In genomic region chr6:145249291-145250184, GRCm38 (mm10) we compare ENCODE assay signal across 8 mouse cellular contexts. TPM values are rescaled to one million over a fixed set of nuclear protein-coding genes. Genes with fewer than 3 reads are reported as not detected.
DNase-seq lines count a peak whose midpoint lies in the region; ATAC-seq and TF ChIP-seq lines count a peak whose summit lies in the region.

No protein-coding gene starts in this region.

- H3K4me3 ChIP-seq in E14TG2a.4 (replicated peaks; ENCODE audit: low read length), result peak overlapping the region; percentile 93
- peak overlapping the region; percentile 99 for H3K4me3 ChIP-seq in brown adipose tissue, adult 24 weeks (ENCODE audit: insufficient read depth, low read depth, low read length)
- peak overlapping the region; percentile 93 for H3K4me3 ChIP-seq in heart, embryonic 15.5 days
- H3K4me3 ChIP-seq in liver, embryonic 16.5 days (ENCODE audit: low read depth, low read length), result peak overlapping the region; percentile 93
- peak overlapping the region; percentile 90 for H3K4me3 ChIP-seq in neural tube, embryonic 11.5 days (ENCODE audit: low read depth, low read length)
- peak overlapping the region; percentile 89 for H3K4me3 ChIP-seq in stomach, postnatal 0 days (ENCODE audit: low read depth, low read length)

- peak; percentile 74 for DNase-seq in kidney, postnatal 10 days
- peak; percentile 60 for DNase-seq in neural tube, embryonic 11.5 days (ENCODE audit: low spot score)
- DNase-seq in stomach, postnatal 0 days (ENCODE audit: low spot score), result peak; percentile 75

- WGBS in heart, embryonic 15.5 days, result under 1% methylated on average over 88 of the region's 124 CpGs
- WGBS in liver, embryonic 16.5 days (ENCODE audit: insufficient replicate concordance), result under 1% methylated on average over 93 of the region's 124 CpGs
- under 1% methylated on average over 70 of the region's 124 CpGs for WGBS in neural tube, embryonic 11.5 days
- WGBS in stomach, postnatal 0 days, result under 1% methylated on average over 47 of the region's 124 CpGs

- no peak for TF ChIP-seq CTCF in E14TG2a.4 (conservative IDR thresholded peaks at IDR 0.05; ENCODE audit: low read length)
- no peak for TF ChIP-seq CTCF in stomach, postnatal 0 days (IDR thresholded peaks at IDR 0.05; ENCODE audit: low read depth)

- H3K27ac ChIP-seq in brown adipose tissue, adult 24 weeks (replicated peaks; ENCODE audit: low read depth, low read length), result peak overlapping the region; percentile 64
- peak overlapping the region; percentile 83 for H3K27ac ChIP-seq in heart, embryonic 15.5 days
- peak overlapping the region; percentile 85 for H3K27ac ChIP-seq in liver, embryonic 16.5 days (ENCODE audit: low read length)
- peak overlapping the region; percentile 86 for H3K27ac ChIP-seq in neural tube, embryonic 11.5 days (ENCODE audit: low read depth, low read length)
- peak overlapping the region; percentile 95 for H3K27ac ChIP-seq in stomach, postnatal 0 days (replicated peaks)

- peak overlapping the region; percentile 91 for H3K9ac ChIP-seq in heart, embryonic 15.5 days
- H3K9ac ChIP-seq in liver, embryonic 16.5 days (ENCODE audit: low read depth, low read length), result peak overlapping the region; percentile 97
- H3K9ac ChIP-seq in neural tube, embryonic 11.5 days (ENCODE audit: low read length), result peak overlapping the region; percentile 96
- peak overlapping the region; percentile 93 for H3K9ac ChIP-seq in stomach, postnatal 0 days (ENCODE audit: low read length)

- peaks cover 19% of the 10 kb centered on the region for H3K36me3 ChIP-seq in E14TG2a.4 (ENCODE audit: insufficient read depth, low read length)
- H3K36me3 ChIP-seq in heart, embryonic 15.5 days, result peaks cover 4% of the 10 kb centered on the region; the same call in 1 of the 2 replicates
- peaks cover 11% of the 10 kb centered on the region for H3K36me3 ChIP-seq in liver, embryonic 16.5 days (ENCODE audit: control insufficient read depth, insufficient read depth)
- no peaks in the 10 kb centered on the region for H3K36me3 ChIP-seq in neural tube, embryonic 11.5 days (ENCODE audit: control insufficient read depth, insufficient read depth, low read length)
- no peaks in the 10 kb centered on the region for H3K36me3 ChIP-seq in stomach, postnatal 0 days (ENCODE audit: control insufficient read depth, insufficient read depth, low read length)

- peaks cover 27% of the 10 kb centered on the region for H3K27me3 ChIP-seq in E14TG2a.4 (ENCODE audit: insufficient read depth, low read length)
- H3K27me3 ChIP-seq in heart, embryonic 15.5 days, result peaks cover 22% of the 10 kb centered on the region
- 0 out of 2 replicates have a peak, but pooled peaks cover 3% of the 10 kb centered on the region for H3K27me3 ChIP-seq in liver, embryonic 16.5 days (ENCODE audit: control insufficient read depth, insufficient read depth, low read depth, low read length)
- H3K27me3 ChIP-seq in neural tube, embryonic 11.5 days (ENCODE audit: control insufficient read depth, insufficient read depth, low read length), result no peaks in the 10 kb centered on the region
- no peaks in the 10 kb centered on the region for H3K27me3 ChIP-seq in stomach, postnatal 0 days (ENCODE audit: control insufficient read depth, insufficient read depth, low read length)

- H3K9me3 ChIP-seq in E14TG2a.4 (ENCODE audit: low read length), result no peaks in the 10 kb centered on the region
- no peaks in the 10 kb centered on the region for H3K9me3 ChIP-seq in heart, embryonic 15.5 days (replicated peaks)
- H3K9me3 ChIP-seq in liver, embryonic 16.5 days (replicated peaks; ENCODE audit: control insufficient read depth, low read length), result no peaks in the 10 kb centered on the region
- no peaks in the 10 kb centered on the region for H3K9me3 ChIP-seq in neural tube, embryonic 11.5 days (ENCODE audit: control insufficient read depth, low read length)
- H3K9me3 ChIP-seq in stomach, postnatal 0 days (ENCODE audit: control insufficient read depth, low read length), result no peaks in the 10 kb centered on the region

- peak overlapping the region; percentile 88 for H3K4me2 ChIP-seq in heart, embryonic 15.5 days
- peak overlapping the region; percentile 98 for H3K4me2 ChIP-seq in liver, embryonic 16.5 days (ENCODE audit: low read depth, low read length)
- peak overlapping the region; percentile 58 for H3K4me2 ChIP-seq in neural tube, embryonic 11.5 days (ENCODE audit: low read depth)
- H3K4me2 ChIP-seq in stomach, postnatal 0 days (replicated peaks; ENCODE audit: low read depth), result peak overlapping the region; percentile 81

- ATAC-seq in erythroid progenitor cell, adult 5-6 weeks (replicated peaks; ENCODE audit: low FRiP score, poor library complexity, severe bottlenecking), result peak; percentile 77
- ATAC-seq in heart, embryonic 15.5 days (replicated peaks; ENCODE audit: insufficient number of reproducible peaks, insufficient read depth, low FRiP score, low read depth), result peak; percentile 51
- ATAC-seq in liver, embryonic 16.5 days (ENCODE audit: low read depth), result peak; percentile 72
- ATAC-seq in neural tube, embryonic 11.5 days (ENCODE audit: insufficient read depth, low FRiP score, low TSS enrichment), result peak; percentile 42
- peak; percentile 62 for ATAC-seq in stomach, postnatal 0 days (ENCODE audit: low FRiP score, low TSS enrichment)

- peaks cover 30% of the 10 kb centered on the region for H3K4me1 ChIP-seq in E14TG2a.4 (replicated peaks; ENCODE audit: low read depth, low read length)
- H3K4me1 ChIP-seq in brown adipose tissue, adult 24 weeks (ENCODE audit: control insufficient read depth, insufficient read depth, insufficient read length, low read length), result peaks cover 3% of the 10 kb centered on the region
- H3K4me1 ChIP-seq in heart, embryonic 15.5 days (replicated peaks), result peaks cover 14% of the 10 kb centered on the region
- peaks cover 18% of the 10 kb centered on the region for H3K4me1 ChIP-seq in liver, embryonic 16.5 days (ENCODE audit: control insufficient read depth, low read depth, low read length)
- H3K4me1 ChIP-seq in neural tube, embryonic 11.5 days (ENCODE audit: control insufficient read depth, insufficient read depth, low read length), result peaks cover 5% of the 10 kb centered on the region; the same call in 1 of the 2 replicates
- peaks cover 2% of the 10 kb centered on the region; the same call in 1 of the 2 replicates for H3K4me1 ChIP-seq in stomach, postnatal 0 days (replicated peaks; ENCODE audit: control insufficient read depth, insufficient read depth)

- no peak for TF ChIP-seq EP300 in stomach, postnatal 0 days (optimal IDR thresholded peaks at IDR 0.05)

RNA-seq across cellular contexts. Expression of gene Kras, which starts 0.5 kb away (rescaled TPM):
- polyA plus RNA-seq in brown adipose tissue, adult 24 weeks (2012; ENCODE audit: insufficient read depth, insufficient read length, missing spikeins), result 17.6 and 20.4 TPM in 2 replicates
- 55.9 and 71.3 TPM in 2 replicates for total RNA-seq in erythroid progenitor cell, adult 5-6 weeks (2015; ENCODE audit: low replicate concordance)
- total RNA-seq in erythroid progenitor cell, adult 5-6 weeks (2017; ENCODE audit: low replicate concordance), result 32.5 and 51.3 TPM in 2 replicates
- 34.8 and 43.4 TPM in 2 replicates for polyA plus RNA-seq in heart, embryonic 15.5 days (2015; fragmentation: Nextera tagmentation; extraction: Ambion mirVana)
- polyA plus RNA-seq in liver, embryonic 16.5 days (2015; fragmentation: Nextera tagmentation; extraction: Ambion mirVana), result 41.1 and 44.1 TPM in 2 replicates
- polyA plus RNA-seq in neural tube, embryonic 11.5 days (2014; fragmentation: Nextera tagmentation; extraction: Ambion mirVana), result 111 and 119 TPM in 2 replicates
- 59.2 and 67.2 TPM in 2 replicates for polyA plus RNA-seq in stomach, postnatal 0 days (2015; fragmentation: Nextera tagmentation; extraction: Ambion mirVana)

RNA-seq across cellular contexts. Expression of gene Etfrf1, which starts 38.6 kb away (rescaled TPM):
- 380 and 524 TPM in 2 replicates for polyA plus RNA-seq in brown adipose tissue, adult 24 weeks (2012; ENCODE audit: insufficient read depth, insufficient read length, missing spikeins)
- 2.5 and 3.2 TPM in 2 replicates for total RNA-seq in erythroid progenitor cell, adult 5-6 weeks (2015; ENCODE audit: low replicate concordance)
- total RNA-seq in erythroid progenitor cell, adult 5-6 weeks (2017; ENCODE audit: low replicate concordance), result 6.5 and 21.9 TPM in 2 replicates
- 47.2 and 54.4 TPM in 2 replicates for polyA plus RNA-seq in heart, embryonic 15.5 days (2015; fragmentation: Nextera tagmentation; extraction: Ambion mirVana)
- 18.6 and 19.9 TPM in 2 replicates for polyA plus RNA-seq in liver, embryonic 16.5 days (2015; fragmentation: Nextera tagmentation; extraction: Ambion mirVana)
- 32.7 and 33.4 TPM in 2 replicates for polyA plus RNA-seq in neural tube, embryonic 11.5 days (2014; fragmentation: Nextera tagmentation; extraction: Ambion mirVana)
- 35.1 and 37.8 TPM in 2 replicates for polyA plus RNA-seq in stomach, postnatal 0 days (2015; fragmentation: Nextera tagmentation; extraction: Ambion mirVana)

RNA-seq across cellular contexts. Expression of gene Casc1, which starts 38.7 kb away (rescaled TPM):
- polyA plus RNA-seq in brown adipose tissue, adult 24 weeks (2012; ENCODE audit: insufficient read depth, insufficient read length, missing spikeins), result not detected in 2 replicates
- 2.9 TPM in 2 replicates for total RNA-seq in erythroid progenitor cell, adult 5-6 weeks (2015; ENCODE audit: low replicate concordance)
- 0.45 and 4.4 TPM in 2 replicates for total RNA-seq in erythroid progenitor cell, adult 5-6 weeks (2017; ENCODE audit: low replicate concordance)
- 0.29 and 0.32 TPM in 2 replicates for polyA plus RNA-seq in heart, embryonic 15.5 days (2015; fragmentation: Nextera tagmentation; extraction: Ambion mirVana)
- polyA plus RNA-seq in liver, embryonic 16.5 days (2015; fragmentation: Nextera tagmentation; extraction: Ambion mirVana), result 0.12 and 0.13 TPM in 2 replicates
- 0.36 and 1.3 TPM in 2 replicates for polyA plus RNA-seq in neural tube, embryonic 11.5 days (2014; fragmentation: Nextera tagmentation; extraction: Ambion mirVana)
- polyA plus RNA-seq in stomach, postnatal 0 days (2015; fragmentation: Nextera tagmentation; extraction: Ambion mirVana), result 0.16 and 0.28 TPM in 2 replicates

Comparison
In these comparisons a context has a peak if more than half of its experiments do, and no peak if none do; other contexts are left out.
1. Peak in every context shown above with its lines: DNase-seq, ATAC-seq, H3K4me3 ChIP-seq and H3K27ac ChIP-seq.